In genomic region chr19:19478192-19478932, GRCm38 (mm10) we compare ENCODE assay signal across 24 mouse cellular contexts.
"Had no signal": no experiment of that assay in that cellular context is flagged by ENCODE, and none has a peak within 500 bp of the region (broad histone marks: within the 10 kb centered on the region; RNA-seq: fewer than 3 reads in every experiment).

No protein-coding gene starts in this region.

- H3K27me3 ChIP-seq: heart, embryonic 13.5 days; heart, embryonic 15.5 days; hindbrain, embryonic 13.5 days; hindbrain, embryonic 15.5 days; limb, embryonic 12.5 days had no signal

- H3K4me3 ChIP-seq: heart, adult 2 months; heart, embryonic 13.5 days; heart, embryonic 15.5 days; hindbrain, embryonic 13.5 days; hindbrain, embryonic 15.5 days; layer of hippocampus, adult 2 months; left cerebral cortex, adult 2 months; limb, embryonic 10.5 days; limb, embryonic 12.5 days had no signal

- DNase-seq: gastrocnemius, postnatal 14 days; gastrocnemius, postnatal 36 days; heart, adult 11 months; heart, adult 2 months; heart, postnatal 14 days; heart, postnatal 36 days; kidney, adult 18-20 months; kidney, adult 8-10 months; kidney, postnatal 10 days; kidney, postnatal 25 days; kidney, postnatal 4 days; liver had no signal

- H3K27ac ChIP-seq: heart, adult 2 months; heart, embryonic 13.5 days; heart, embryonic 15.5 days; hindbrain, embryonic 13.5 days; hindbrain, embryonic 15.5 days; hindbrain, postnatal 0 days; layer of hippocampus, adult 2 months; left cerebral cortex, adult 2 months; limb, embryonic 10.5 days; limb, embryonic 12.5 days had no signal

- H3K4me2 ChIP-seq: heart, embryonic 11.5 days; heart, embryonic 13.5 days; heart, embryonic 15.5 days; hindbrain, embryonic 13.5 days; hindbrain, embryonic 15.5 days; limb, embryonic 12.5 days; liver, embryonic 11.5 days had no signal

- H3K36me3 ChIP-seq: heart, embryonic 13.5 days; heart, embryonic 15.5 days; hindbrain, embryonic 13.5 days; hindbrain, embryonic 15.5 days; limb, embryonic 10.5 days; limb, embryonic 12.5 days had no signal

- H3K9ac ChIP-seq: heart, embryonic 13.5 days; heart, embryonic 15.5 days; hindbrain, embryonic 13.5 days; hindbrain, embryonic 15.5 days; limb, embryonic 12.5 days had no signal

- H3K4me1 ChIP-seq: heart, embryonic 13.5 days; heart, embryonic 15.5 days; hindbrain, embryonic 13.5 days; hindbrain, embryonic 15.5 days; limb, embryonic 10.5 days; limb, embryonic 12.5 days had no signal

- H3K9me3 ChIP-seq: heart, embryonic 13.5 days; heart, embryonic 15.5 days; hindbrain, embryonic 13.5 days; hindbrain, embryonic 15.5 days; limb, embryonic 10.5 days; limb, embryonic 12.5 days had no signal

- ATAC-seq: hindbrain, postnatal 0 days; intestine, postnatal 0 days had no signal
